ENCODE assay signal across 12 mouse cellular contexts in the genomic region with DNA sequence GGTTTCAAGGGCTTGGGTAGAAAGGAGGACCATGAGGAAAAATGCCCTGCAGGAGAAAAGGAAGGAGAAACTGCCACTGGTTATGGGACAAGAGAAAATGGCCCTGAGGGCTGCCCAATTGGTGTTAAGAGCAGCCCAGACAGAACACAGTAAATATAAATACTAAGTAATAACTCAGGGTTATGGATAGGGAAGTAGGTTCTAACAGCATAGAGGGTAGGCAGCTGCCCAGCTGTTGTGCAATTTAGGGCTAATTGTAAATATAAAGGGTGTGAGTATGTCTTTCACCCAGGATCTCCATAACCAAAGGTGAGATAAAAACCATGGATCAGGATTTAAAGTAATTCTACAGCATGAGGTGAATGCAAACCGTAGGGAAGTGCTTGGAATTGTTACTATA.
"Had no signal": no experiment of that assay in that cellular context is flagged by ENCODE, and none has a peak within 500 bp of the region (broad histone marks: within the 10 kb centered on the region; RNA-seq: fewer than 3 reads in every experiment).

No protein-coding gene starts in this region.

- DNase-seq: retina, postnatal 1 day; right cerebral cortex, adult 18-20 months; right cerebral cortex, postnatal 14 days; right cerebral cortex, postnatal 25 days; right cerebral cortex, postnatal 4 days; spleen, adult 18-20 months; thymus, adult 18-20 months; thymus, adult 2 months; thymus, postnatal 14 days; thymus, postnatal 25 days; thymus, postnatal 36 days; thymus, postnatal 4 days had no signal
